Mouse (Mus musculus): Measurements from ENCODE around the gene Lrp10.

DNA sequence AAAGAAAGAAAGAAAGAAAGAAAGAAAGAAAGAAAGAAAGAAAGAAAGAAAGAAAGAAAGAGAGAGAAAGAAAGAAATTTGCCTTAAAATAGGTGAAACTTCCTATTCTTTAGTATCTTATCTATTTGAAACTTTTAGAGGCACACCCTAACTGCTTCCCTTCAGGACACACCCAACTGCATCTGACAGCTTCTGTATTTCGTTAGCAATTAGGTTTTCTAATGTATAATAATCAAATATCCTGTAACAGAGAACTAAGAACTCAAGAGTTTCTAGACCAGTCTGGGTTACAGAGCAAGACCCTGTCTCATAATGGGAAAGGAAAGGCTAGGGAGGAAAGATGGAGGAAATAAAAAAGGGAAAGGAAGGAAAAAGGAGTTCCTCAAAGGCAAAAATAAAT, 39.3 kb upstream of the Lrp10 start:
- TF ChIP-seq CTCF (IDR thresholded peaks at IDR 0.05; ENCODE audit: low read depth), result no peak
- no peak for TF ChIP-seq EP300 (IDR thresholded peaks at IDR 0.05; ENCODE audit: low read depth)

Measured in liver, postnatal 0 days (tissue).